Mouse (Mus musculus) frontal cortex, postnatal 25 days (tissue): Measurements from ENCODE around the gene Sumo2.
A peak's percentile ranks its signal among the peaks of the same experiment; 100 is the strongest.
"Not testable (repeated sequence)": the region's sequence is repeated elsewhere in the genome, so short reads cannot be mapped to it uniquely, and the experiment has no call there.

ENCODE experiments used
- DNase-seq, 2 experiments: peaks; one replicate each; pipeline ENCODE4 v3.0.0; 2022; ENCODE audit warnings: low spot score in 2 of 2

Gene Sumo2

DNA sequence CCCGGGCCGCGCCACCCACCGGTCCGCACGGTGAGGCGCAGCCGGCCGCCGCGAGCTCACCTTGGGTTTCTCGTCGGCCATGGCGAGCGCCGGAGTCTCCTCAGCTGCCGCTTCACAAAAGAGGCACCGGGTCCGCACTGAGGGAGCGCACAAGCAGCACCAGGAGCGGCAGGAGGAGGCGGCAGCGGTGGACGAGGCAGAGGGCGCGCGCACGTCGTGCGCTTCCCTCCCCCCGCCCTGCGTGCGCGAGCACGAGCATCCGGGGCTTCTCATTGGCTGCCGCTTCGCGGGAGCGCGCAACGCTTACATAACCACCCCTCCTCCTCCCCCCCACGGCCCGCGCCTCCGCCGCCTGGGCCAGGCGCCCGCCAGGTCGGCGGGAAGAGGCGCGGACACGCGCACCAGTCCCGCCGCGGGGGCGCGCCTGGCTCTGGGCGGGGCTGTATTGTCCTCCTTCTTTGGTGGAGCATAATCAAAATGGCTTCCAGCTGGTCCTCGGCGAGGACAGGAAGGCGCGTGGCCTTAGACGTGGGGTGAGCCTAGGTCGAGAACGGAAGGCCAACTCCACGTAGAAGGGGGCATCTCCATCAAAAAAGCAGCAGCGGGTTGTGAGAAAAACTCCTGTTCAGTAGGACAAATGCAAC lies at the start of gene Sumo2:
Gene Sumo2, minus strand, starts transcription at position 239 of the 644 bp plus-strand sequence.
- DNase-seq, result peak; percentile 96 to 97

DNA sequence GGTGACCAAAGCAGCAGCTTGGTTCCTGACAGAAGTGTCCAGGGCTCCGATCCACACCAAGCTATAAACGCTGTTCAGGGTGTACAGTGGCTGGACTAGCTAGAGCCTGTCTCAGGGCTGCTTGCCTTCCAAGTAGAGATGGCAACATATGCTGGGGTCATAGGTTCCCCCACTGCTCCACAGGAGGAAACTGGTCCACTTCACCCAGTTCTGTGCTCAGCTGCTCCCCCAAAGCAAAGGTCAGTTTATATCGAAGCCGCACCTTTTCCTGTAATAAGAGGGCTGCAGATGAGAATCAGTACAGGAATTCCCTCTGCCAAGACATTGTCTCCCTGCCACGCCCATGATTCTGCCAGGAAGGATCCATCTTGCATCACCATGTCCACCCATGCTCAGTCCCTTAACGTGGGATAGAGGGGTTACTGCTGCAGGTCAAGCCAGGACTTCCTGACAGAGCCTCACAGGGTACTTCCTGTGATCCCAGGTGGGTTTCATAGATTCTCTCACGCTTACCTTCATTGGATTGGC lies 49.6 kb upstream of the Sumo2 start:
- DNase-seq, result no peak

DNA sequence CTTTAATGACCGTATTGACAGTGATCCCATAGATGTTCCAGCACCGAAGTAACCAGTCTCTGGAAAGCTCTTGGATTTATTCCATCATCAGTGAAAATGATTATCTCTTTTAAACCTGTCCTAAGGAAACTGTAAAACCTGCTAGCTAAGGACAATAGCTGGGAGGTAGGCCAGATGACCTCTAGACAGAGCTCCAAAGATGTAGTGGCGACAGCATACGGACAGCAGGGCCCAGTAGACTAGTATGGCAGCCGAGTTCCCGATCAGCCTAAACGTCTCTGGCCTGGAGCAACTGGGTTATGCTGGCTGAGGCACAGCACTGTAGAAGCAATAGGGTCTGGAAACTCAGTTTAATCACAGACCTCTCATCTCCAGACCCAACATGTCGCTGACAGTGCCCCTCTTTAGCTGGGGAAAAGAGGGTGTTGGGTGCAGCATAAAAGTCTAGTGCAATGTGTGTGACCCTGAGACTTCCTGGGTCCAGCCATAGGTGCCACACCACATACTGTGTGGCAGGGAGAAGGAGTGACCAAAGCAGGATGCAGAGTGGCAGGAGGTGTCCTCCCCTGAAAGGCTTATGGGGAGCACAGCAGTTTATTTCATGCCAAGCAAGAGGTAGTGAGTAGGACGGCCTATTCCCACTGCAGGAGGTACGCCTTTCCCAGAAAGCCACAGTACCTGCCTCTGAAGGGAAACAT lies 48.4 kb upstream of the Sumo2 start:
- no peak for DNase-seq

DNA sequence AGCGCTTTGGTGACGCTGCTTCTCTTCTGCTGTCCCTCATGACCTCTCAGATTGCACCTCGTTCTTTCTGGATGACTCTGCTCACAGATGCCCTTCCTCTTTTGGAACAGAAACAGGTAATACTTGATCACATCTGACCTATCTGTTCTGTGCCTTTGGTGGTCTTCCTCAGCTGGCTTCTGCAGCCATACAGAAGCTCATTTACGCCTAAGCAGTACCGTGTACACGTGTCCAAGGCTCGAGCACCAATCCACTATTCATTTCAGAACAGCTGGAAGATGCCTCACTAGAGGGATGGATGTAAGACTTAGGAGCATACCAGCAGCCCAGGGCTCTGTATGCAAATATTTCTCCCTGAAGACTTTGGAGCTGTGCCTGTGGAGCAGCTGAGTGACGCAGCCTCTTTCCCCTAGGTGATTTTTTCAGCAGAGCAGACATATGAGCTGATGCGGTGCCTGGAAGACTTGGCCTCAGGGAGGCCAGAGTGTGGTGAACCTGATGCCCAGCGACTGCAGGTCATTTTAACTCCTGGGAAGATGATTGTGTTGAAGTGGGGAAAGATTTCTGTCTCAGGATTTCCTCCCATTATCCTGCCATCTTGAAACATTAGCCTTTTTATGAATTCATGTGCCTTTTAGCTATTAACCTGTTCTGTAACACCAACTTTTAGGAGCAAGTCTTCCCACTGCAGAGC lies 47.0 kb upstream of the Sumo2 start:
- DNase-seq, result no peak

DNA sequence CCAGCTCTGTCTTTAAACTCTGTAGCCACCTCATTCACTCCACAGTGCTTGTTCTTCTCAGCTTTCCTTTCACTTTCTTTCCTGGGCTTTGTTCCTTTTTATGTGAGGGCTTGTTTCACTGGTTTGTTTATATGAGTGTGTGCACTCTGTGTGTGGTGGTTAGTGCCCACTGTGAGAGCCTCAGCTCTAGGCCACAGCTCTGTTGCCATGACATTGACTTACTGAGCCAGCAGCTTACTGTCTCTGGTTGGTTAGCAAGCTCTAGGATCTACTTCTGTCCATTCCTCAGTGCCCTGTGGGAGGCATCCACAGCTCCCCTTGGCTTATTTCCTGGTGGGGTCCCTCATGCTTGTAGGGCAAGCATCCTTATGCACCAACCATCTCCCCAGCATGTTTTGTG lies 43.0 kb upstream of the Sumo2 start:
- DNase-seq, result no peak

DNA sequence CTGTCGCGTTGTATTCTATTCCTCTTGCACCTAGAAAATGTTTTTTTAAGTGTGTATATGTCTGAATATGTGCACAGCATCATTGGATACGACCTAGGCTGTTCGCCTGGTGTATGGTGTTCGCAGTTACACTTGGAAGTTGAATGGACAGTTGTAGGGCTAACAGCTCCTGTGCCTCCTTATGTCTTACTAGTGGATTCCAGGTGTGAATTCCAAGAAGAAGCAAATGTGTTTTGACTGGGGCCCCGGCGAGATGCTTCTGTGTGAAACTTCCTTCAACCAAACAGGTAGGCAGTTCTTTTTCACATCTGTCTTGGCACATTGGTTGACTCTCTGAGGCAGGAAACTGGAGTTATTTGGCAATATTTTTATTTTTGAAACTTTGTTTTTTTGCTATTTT lies 28.9 kb upstream of the Sumo2 start:
- no peak for DNase-seq

DNA sequence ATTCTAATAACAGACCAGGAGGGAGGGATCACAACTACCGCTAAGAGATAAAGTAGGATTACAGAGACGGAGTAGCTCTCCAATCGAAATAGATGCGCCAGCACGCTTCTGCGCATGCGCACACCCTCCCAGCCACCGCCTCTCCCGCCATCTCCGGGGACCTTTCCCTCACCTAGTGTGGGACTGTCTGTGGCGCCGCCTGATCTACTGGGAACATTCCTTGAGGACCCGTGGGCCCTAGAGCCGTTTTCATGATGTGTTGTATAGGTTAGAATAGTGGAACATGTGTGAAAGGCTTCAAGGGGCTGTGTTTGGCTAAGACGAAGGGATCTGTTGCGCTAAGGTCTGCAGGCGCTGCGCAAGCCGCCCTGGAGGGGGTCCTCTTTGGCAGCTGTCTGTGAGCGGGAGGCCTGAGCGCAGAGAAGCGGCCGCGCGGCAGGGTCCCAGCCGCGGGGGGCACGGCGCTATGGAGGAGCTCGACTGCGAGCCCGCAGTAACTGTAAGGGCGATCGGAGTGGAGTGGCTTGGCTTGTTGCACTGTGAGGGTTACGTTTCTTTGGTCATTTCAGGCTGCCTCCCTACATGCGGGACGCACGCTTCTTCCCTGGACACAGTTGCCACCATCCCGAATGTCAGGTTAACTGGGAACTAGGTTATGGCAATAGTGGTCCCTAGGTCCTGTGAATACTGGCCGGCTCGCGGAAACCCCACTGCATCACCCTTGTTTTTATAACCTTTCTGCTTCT lies 28.2 kb upstream of the Sumo2 start, which contains the start of gene Nup85:
Gene Nup85, plus strand, starts transcription at position 371 of the 746 bp plus-strand sequence.
- DNase-seq, result peak; percentile 96

DNA sequence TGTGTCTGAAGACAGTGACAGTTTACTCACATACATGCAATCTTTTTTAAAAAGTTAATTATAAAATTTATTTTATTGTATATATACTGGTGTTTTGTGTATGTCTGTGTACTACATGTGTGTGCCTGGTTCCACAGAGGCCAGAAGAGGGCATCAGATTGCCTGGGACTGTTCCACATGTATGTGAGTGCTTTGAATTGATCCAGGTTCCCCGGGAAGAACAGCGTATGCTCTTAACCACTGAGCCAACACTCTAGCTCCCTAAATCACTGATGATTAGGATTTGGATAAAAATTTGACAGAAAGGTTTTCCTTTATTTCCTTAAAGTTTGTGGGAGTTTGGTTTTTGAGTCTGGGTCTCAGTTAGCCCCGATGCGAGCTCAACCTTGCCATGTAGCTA lies 27.3 kb upstream of the Sumo2 start:
- no peak for DNase-seq

DNA sequence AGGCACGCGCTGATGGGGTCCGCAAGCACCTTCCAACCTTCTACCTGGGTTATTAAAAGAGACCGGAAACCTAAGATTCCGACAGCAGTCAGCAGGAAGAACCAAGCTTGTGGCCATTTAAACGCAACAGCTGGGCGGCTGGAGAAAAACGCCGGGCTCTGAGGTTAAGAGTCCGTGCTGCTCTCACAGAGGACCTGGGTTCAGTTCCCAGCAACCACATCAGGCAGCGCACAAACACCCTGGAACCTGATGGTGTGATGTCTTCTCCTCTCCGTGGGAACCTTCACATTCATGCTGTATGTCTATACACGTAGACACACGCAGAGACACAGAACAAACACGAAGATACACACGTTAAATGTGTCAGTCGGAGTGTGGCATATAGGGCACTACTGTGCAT lies 19.6 kb upstream of the Sumo2 start:
- no peak for DNase-seq

DNA sequence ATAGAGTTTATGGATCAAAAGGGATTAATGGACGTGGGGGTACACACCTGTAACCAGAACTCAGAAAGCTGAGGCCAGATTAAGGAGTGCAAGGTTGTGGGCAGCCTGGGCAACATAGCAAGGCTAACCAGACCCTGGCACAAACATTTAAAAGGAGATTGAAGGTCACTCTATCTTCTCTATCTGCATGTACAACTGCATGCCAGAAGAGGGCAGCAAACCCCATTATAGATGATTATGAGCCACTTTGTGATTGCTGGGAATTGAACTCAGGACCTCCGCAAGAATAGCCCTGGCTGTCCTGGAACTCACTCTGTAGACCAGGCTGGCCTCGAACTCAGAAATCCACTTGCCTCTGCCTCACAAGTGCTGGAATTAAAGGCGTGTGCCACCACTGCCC lies 16.7 kb upstream of the Sumo2 start:
- DNase-seq, result no peak

DNA sequence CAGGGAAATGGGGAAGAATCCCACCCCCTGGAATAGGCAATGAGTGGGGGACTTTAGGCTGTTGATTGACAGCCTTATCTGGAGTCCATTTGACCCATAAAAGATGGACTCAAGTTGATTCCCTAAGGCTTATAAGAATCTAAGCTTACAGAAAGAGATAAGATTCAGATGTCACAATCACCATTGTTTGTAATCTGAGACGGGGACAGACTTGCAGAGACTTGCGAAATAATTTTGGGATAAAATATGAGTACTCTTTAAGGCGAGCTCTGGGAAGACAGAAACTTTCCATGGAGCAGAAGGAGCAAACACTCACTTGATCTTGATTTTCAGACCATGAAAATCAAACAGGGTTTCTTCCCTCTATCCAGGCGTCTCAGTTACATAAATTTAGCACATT lies 7.5 kb upstream of the Sumo2 start:
- no peak for DNase-seq

DNA sequence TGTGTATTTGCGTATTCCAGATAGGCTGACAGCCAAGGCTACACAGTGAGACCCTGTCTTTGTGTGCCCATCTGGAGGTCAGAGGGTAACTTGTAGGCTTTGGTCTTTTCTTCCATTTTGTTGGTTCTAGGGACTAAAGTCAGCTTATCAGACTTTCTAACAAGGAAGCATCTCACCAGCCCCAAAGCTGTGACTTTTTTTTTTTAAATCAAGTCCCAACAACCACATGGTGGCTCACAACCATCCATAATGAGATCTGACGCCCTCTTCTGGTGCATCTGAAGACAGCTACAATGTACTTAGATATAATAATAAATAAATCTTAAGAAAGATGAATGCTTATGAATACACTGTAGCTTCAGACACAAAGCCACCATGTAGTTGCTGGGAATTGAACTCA lies 2.0 kb upstream of the Sumo2 start:
- no peak for DNase-seq

DNA sequence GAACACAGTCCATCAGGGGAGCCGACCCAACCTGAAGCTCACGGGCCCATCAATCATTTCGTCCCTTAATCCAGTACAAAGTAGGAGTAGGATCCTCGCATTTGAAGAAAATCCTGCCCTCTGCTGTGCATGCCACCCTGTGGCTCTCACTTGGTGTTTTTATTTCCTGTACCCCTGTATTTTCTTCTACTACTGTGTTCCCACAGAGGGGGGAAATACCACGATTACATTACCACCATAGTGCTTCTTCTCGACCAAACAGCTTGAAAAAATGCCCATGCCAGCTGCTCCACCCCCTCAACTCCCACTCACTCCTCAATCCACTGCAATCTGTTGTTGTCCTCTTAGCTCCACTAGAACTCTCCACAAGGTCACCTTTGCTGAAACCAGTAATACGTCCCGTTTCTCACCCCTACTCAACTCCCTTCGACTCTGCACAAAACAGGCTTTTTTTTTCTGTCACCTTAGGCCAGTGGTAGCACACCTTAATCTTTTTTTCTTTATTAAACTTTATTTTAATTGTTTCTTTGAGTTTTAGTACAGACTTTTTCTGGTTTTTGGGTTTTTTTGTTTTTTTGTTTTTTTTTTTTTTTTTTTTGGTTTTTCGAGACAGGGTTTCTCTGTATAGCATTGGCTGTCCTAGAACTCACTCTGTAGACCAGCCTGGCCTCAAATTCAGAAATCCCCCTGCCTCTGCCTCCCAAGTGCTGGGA lies 936 bp upstream of the Sumo2 start:
- DNase-seq, result peak in 1 of 2 experiments; percentile 19

DNA sequence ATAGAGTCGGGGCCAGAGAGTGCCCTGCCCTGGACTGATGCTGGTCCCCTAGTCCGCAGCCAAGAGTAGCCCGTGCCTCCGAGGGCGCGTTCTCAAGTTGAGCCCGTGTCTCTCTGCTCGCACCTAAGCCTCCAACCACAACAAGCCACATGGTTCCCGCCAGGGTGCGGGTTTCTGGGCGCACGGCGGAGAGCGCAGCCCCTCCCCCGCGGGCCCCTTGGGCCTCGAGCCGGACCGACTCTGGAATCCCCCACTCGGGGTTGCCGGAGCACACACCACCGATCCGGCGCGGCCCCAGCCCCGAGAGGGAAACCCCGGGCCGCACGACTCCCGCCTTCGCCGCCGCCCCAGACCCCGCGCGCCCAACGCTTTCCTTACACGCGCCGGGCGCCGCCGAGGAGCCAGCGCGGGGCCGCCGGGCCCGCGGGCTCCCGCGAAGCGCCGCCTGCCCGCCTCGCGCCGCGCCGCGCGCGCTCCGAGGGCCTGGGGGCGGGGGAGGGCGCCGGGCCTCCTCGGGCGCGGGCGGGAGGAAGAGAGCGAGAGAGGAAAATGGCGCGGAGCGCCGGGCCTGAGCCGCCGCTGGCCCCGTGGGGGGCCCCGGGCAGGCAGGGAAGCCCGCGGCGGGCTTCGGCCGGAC lies 557 bp downstream of the Sumo2 start:
- DNase-seq, result peak; percentile 20 to 25

DNA sequence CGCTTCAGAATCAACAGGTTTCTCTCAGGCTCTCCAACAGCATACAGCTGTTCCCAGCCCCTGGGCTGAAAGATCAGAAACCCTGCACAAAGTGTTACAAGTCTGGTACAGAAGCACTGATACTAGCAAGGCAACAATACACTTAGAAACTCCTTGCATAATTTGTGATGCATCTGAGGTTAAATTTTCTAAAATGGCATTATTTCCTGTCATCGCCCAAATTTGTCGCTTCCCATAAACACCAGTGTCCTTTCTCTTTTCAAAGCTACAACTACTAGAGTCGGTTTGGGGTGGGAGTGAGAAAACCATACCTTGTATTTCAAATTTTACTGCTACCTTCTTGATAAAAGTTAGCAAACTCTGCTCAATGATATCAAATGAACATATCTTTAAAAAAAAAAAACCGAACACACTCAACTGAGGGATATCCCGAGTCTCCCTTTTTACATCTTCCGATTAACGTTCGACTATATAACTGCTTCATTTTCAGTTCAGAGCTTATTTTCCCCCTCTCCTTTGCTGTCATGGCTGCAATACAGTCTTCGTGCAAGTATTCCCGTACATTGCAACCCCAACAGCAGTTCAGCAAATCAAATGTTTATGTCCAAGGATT lies 1.2 kb downstream of the Sumo2 start:
- DNase-seq, result no peak

DNA sequence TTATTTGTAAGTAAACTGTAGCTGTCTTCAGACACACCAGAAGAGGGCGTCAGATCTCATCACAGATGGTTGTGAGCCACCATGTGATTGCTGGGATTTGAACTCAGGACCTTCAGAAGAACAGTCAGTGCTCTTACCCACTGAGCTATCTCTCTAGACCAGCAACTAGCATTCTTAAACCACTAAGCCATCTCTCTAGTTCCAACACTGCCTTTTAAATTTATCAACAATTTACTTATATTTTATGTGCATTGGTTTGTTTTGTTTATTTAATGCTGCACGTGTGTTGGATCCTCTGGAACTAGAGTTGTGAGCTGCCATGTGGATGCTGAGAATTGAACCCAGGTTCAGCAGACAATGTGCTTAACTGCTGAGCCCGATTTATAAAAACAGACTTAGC lies 9.6 kb downstream of the Sumo2 start:
- DNase-seq, result not testable (repeated sequence)

DNA sequence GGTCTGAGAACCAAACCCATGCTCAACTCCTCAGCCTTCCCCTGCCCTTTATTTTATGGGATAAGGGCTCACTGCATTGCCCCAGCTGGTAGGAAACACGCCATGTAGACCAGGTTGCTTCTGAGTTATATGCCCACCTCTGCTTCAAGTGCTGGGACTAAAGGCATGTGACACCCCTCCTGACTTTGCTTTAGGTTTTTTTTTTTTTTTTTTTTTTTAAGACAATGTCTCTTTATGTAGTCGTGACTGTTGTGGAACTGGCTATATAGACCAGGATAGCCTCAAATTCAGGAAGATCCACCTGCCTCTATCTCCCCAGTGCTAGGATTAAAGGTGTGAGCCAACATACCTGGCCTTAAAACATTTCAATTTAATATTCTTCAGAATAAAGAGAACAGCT lies 13.4 kb downstream of the Sumo2 start:
- no peak for DNase-seq

DNA sequence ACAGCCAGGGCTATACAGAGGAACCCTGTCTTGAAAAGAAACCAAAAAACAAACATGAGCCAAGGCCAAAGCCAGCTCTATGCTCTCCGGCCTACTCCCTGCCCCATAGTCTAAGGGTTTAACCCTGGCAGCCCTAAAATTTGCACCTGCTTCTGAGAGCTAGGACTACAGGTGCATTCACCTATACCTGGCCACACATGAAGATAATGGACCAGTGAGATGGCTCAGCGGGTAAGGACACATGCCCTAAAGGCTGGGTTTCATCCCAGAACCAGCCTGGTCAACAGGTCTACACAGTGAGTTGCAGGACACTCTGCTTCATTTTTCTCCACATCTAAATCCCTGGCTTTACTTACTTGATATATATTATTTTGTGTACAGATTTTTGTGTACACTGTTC lies 13.8 kb downstream of the Sumo2 start:
- no peak for DNase-seq

DNA sequence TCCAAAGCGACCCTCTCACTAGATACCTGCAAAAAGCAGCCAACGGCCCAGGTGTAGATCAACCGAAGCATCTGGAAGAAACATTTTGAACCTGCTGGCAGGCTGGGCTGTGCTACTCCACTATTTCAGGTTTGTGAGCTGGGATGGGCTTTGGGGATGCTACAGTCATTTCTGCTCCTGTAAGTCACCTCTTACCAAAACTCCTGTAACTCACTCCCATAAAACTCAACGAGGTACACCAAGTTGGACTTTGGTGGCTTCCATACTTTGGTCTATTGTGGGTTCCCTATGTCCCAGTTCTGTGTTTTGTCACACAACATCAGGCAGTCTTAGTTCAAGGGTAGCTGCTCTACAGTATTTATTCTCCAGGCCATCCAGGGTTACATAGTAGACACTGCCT lies 15.0 kb downstream of the Sumo2 start:
- no peak for DNase-seq

DNA sequence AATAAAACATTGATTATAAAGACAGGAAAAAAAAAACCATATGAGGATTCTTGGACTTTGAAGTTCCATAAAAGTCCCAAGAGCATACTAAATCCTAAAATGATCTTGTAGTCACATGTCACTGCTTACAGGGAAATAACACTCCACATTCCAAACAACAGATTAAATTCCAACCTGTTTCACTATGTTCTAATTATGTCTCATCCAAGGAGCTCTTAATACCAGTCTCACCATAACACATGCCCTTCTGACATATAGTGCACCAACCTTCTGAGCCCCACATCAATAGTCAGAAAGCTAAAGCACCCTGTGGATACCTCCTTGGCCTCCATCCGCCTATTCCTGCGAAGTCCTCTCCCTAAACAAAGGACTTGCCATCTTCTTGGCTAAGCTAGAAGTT lies 15.9 kb downstream of the Sumo2 start:
- DNase-seq, result no peak
